Mouse (Mus musculus) G1E (cell line): ENCODE measurements at regions not wholly inside any gene's neighbourhood (a gene's known extent, or its start where the extent isn't known, plus 50 kb on each side); places are given as distances from the start of the nearest gene placed in this dataset.

Experiments used
- CTCF ChIP-seq: IDR thresholded peaks from 2 replicates; pipeline ENCODE4 v1.5.1; 2012; ENCODE audit warnings: low read depth, low read length, inconsistent platforms, mixed read lengths
- GATA1 ChIP-seq: IDR thresholded peaks from 2 replicates; pipeline ENCODE4 v1.6.1; 2012; ENCODE audit warnings: borderline replicate concordance, low read length, inconsistent platforms, mixed read lengths
- GATA2 ChIP-seq: IDR thresholded peaks from 2 replicates; pipeline ENCODE4 v1.6.1; 2012; ENCODE audit warnings: low read depth, low read length, inconsistent platforms, borderline replicate concordance
- POLR2AphosphoS5 ChIP-seq: IDR thresholded peaks from 2 replicates; pipeline ENCODE4 v1.6.1; 2012; ENCODE audit warnings: low read depth, low read length, inconsistent platforms; ENCODE audit not compliant: insufficient replicate concordance
- TAL1 ChIP-seq: conservative IDR thresholded peaks from 2 replicates; pipeline ENCODE4 v1.6.1; 2012; ENCODE audit warnings: low read depth, low read length, inconsistent platforms, mixed read lengths

DNA sequence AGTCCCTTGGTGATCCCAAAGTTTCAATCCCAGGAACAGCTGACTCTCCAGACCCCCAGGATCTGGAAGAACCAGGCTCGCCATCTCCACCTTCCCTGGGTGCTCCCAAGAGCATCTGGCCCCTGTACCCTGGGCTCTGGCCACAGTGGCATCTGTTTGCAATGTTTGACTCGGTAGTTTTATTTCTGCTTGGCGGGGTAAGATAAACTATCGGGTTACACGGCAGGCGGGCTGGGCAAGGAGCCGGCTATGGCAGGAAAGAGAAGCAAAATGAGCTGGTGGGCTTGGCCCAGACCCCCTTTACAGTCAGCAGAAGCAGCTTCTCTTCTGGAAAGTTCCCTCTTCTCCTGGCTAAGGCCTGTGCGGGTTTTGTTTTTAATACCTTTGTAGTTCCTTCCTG, 50.6 kb upstream of the Tbx3 start:
- TF ChIP-seq CTCF, result no peak
- no peak for TF ChIP-seq POLR2AphosphoS5
- TF ChIP-seq GATA1, result no peak
- no peak for TF ChIP-seq TAL1
- no peak for TF ChIP-seq GATA2
